Mouse (Mus musculus): ENCODE measurements at regions not wholly inside any gene's neighbourhood (a gene's known extent, or its start where the extent isn't known, plus 50 kb on each side); places are given as distances from the start of the nearest gene placed in this dataset.

- no peak for DNase-seq (ENCODE audit: low read depth)
Observed at GRCm38 (mm10) chr4:142956832-142957429, 255.9 kb downstream of the Prdm2 start.

GRCm38 (mm10) chr4:142956376-142956775 lies 256.4 kb downstream of the Prdm2 start:
- DNase-seq (ENCODE audit: low read depth) = no peak

- DNase-seq (ENCODE audit: low read depth) = no peak
Observed at GRCm38 (mm10) chr4:142953724-142954123, 259.1 kb downstream of the Prdm2 start.

- DNase-seq (ENCODE audit: low read depth) = no peak
Observed at GRCm38 (mm10) chr4:142952879-142953278, 259.9 kb downstream of the Prdm2 start.

DNA sequence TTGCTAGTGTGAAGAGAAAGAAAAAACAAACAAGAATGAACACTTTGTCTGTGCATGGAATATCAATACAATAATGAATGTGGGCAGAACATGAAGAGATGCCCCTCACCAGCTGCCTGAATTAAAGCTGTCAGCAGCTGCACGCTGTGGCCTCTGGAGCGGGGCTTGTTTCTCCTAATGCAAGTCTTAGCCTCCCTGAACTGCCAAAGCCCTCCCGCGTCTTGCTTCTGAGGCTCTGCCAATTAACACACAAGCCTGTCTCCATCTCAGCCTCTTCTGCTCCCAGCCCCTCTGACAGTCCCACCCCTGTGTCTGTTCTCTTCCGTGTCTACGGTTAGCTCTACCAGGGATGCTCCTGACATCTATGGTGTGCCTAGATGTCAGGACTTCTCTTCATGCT lies 265.1 kb downstream of the Prdm2 start:
- DNase-seq (ENCODE audit: low read depth) = no peak

DNA sequence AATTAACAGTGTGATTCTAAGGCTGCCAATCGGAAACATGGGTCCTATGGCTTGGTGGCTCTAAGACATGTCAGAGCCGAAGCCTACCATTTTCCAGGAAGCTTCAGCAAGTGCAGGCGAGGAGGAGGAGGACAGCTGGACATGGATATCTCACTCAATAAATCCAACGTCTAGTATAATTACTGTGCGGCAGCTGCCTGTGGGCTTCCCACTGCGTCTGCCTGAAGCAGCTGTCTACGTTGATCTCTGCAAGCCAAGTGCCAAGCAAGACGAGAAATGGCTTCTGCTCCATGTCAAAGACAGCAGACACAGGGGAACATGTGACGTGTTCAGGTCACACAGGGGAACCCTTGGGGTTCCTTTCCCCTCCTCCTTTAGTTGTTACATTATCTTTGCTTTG lies 279.2 kb downstream of the Prdm2 start:
- DNase-seq (ENCODE audit: low read depth) = no peak

- no peak for DNase-seq (ENCODE audit: low read depth)
Observed at GRCm38 (mm10) chr4:142929245-142929644, 283.6 kb downstream of the Prdm2 start.

DNA sequence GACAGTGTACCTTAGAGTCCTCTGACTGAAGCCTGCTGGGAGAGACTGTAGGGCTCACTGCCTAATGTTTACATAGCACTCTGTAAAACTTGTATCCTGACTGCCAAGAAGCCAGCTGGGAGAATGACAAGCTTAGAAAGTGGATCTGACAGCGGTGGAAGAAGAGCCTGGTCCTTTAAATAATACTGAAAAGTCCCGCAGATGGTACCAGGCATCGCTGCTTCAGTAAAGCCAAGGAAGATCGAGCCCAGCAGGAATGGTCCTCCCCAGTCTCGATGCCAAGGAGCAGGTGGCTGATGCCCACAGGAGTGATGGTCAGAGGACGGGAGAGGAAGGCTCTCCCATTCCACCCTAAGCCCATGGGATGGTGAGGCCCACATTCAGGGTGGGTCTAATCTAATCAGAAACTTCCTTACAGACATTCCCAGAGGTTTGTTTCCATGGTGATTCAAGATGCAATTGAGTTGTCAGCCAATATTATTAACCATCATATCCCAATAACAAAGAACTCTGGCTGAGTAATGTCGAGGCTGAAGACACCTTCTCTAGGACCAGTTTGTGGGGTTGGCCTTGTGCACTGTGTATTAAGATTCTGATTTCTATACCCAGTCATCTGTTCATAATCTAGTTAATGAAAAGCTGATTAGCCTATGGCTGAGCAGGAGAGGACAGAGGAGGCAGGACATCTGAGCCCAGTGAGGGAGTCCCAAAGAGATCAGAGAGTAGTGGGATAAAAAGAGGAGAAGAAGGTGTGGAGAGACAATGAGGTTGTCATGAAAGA lies 285.3 kb downstream of the Prdm2 start:
- no peak for DNase-seq (ENCODE audit: low read depth)

DNA sequence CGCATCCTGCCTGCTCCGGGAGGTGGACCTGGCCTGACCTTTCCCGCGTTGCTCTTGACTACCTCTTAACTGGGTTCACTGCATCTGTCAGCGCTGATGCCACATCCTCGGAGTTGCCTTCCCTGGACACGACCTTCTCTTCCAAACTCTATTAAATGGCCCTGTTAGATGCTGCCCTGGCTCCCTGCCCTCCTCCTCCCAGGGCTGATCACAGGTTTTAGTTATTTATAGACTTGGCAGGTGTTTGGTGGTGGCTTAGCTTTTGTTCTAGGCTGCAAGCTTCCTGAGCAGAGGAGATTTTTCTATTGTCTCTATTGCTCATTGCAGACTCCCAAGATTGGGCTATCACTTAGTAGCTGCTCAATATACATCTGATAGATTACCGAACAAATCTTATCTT lies 287.7 kb downstream of the Prdm2 start:
- no peak for DNase-seq (ENCODE audit: low read depth)

DNA sequence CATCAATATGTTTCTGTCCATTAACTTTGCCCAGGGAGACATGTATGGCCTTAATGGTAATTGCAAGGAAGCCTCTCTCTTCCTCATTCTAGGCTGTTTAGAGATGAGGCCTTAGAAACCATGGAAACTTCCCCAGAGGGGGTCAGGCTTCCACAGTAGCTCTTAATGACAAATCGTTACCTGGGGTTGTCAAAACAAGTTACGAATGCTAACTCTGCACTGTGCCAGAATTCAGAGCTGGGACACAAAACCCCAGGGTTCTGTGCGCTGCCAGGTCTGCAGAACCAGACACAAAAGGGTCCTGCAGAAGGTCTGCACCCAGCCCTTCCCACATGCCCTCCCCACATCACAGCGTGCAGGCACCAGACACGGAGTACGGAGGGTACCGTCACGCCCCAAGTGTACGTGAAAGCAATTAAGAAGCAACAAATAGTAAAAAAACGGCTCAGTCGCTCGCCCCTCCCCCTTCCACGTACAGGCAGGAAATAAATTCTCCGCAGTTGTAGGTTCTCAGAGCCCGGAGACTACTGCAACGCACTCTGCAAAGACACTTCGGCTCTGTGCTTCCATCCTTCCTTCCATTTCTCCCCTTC lies 303.3 kb downstream of the Prdm2 start:
- no peak for DNase-seq (ENCODE audit: low read depth)

DNA sequence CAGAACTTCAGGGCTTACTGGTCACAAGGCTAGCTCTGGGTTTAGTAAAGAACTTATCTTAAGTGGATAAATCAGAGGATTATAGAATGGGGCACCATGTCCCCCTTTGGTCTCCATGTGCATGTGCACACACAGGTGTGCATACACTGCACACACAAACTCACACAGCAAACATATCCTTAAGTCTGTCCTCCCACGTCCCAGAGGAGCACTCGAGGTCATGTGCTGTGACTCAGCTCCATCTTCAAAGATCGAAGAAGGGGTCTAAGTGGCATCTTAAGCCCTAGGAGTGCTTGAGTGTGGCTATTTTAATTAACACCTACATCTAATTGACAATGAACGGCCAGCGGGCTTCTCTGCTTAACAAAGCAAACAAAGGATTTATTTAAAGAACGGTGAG lies 304.0 kb downstream of the Prdm2 start:
- no peak for DNase-seq (ENCODE audit: low read depth)

- no peak for DNase-seq (ENCODE audit: low read depth)
Observed at GRCm38 (mm10) chr4:142903356-142904032, 309.3 kb downstream of the Prdm2 start.

GRCm38 (mm10) chr4:142900792-142901191 lies 312.0 kb downstream of the Prdm2 start:
- DNase-seq (ENCODE audit: low read depth) = no peak

- DNase-seq (ENCODE audit: low read depth) = no peak
Observed at GRCm38 (mm10) chr4:142898994-142899393, 313.8 kb downstream of the Prdm2 start.

- no peak for DNase-seq (ENCODE audit: low read depth)
Observed at GRCm38 (mm10) chr4:142890711-142891110, 322.1 kb downstream of the Prdm2 start.

GRCm38 (mm10) chr4:142888891-142889290 lies 323.9 kb downstream of the Prdm2 start:
- DNase-seq (ENCODE audit: low read depth) = no peak

DNA sequence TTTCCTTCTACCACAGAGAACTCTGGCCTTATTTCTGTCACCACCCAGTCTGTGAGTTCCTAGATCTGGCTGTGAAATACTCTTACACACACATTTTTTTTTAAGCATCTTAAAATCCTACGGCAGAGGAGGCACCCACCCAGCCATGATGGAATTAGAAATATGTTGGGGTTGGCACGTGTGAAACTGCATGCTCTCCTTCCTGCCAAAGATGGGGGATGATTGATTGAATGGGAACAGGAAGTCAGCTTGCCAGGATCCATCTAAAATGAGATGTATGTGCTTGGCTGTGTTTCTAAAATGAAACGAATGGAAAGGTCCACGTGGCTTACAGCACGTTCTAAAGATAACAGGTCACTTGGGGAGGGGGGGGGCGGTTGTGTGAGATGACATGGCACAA lies 324.9 kb downstream of the Prdm2 start:
- no peak for DNase-seq (ENCODE audit: low read depth)

DNA sequence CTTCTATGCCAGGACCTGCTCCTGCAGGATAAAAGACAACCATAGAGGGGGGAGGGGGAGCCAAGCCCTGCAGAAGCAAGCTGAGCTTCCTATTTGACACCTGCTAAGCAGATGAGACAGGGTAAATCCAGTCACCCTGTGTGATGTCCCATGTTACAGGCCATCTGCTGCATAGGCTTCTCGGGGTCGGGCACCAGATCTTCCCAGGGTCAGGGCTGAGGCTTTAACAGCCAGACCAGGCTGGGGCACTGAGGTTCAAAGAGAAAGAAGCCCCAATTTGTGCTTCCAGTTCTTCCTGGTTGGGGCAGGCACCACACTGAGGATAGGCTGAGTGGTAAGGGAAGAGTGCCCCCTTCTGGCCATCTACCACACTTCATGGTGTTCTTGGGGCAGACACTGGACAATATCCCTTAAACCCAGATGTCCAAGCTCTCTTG lies 332.5 kb downstream of the Prdm2 start:
- DNase-seq (ENCODE audit: low read depth) = peak; percentile 3

DNA sequence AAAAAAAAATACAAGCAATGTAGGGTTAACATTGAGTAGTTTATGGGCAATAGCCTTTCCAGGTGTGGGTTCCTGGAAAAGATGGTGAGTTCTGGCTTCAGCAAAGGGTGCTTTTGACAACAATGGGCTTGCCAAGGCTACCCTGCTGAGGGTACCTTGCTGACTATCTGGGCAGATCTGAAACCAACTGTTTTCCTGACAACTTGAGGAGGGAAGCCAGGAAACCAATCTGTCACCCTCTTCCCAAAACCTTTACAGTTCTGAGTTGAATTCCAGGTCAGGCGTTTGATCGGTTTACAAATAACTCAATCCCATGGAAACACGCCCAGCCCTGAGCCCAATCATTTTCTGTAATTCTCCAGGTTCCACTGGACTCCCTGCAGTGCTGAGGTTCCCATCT lies 336.6 kb downstream of the Prdm2 start:
- no peak for DNase-seq (ENCODE audit: low read depth)

DNA sequence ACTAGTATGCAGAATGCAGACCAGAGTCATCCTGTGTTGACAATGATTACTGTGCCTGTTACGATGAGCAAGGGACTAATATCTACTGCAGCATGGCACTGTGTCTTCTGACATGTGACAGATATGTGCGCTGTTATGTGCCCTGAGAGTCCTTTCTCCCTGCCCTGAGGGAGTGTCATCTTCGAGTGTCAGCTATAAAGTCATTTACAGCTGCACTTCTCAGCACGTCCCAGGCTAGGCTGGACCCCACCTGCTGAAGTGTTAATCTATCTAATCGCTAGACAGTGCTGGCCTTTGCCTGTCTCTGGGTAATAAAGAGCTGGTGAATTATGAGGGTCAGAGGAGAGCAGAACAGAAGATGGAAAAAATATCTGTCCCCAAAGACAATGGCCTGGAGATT lies 337.7 kb downstream of the Prdm2 start:
- DNase-seq (ENCODE audit: low read depth) = no peak

GRCm38 (mm10) chr4:142866341-142866740 lies 346.5 kb downstream of the Prdm2 start:
- no peak for DNase-seq (ENCODE audit: low read depth)

- no peak for DNase-seq (ENCODE audit: low read depth)
Observed at GRCm38 (mm10) chr4:142865593-142865992, 347.2 kb downstream of the Prdm2 start.

GRCm38 (mm10) chr4:142863939-142864338 lies 348.9 kb downstream of the Prdm2 start:
- no peak for DNase-seq (ENCODE audit: low read depth)
